Mouse (Mus musculus): ENCODE results near the gene Adar. TPM values are rescaled to one million over a fixed set of nuclear protein-coding genes. Genes with fewer than 3 reads are reported as not detected.

The Adar gene
- total RNA-seq, 2 experiments from 2014 or later: 87.9 to 91.6 TPM

DNA sequence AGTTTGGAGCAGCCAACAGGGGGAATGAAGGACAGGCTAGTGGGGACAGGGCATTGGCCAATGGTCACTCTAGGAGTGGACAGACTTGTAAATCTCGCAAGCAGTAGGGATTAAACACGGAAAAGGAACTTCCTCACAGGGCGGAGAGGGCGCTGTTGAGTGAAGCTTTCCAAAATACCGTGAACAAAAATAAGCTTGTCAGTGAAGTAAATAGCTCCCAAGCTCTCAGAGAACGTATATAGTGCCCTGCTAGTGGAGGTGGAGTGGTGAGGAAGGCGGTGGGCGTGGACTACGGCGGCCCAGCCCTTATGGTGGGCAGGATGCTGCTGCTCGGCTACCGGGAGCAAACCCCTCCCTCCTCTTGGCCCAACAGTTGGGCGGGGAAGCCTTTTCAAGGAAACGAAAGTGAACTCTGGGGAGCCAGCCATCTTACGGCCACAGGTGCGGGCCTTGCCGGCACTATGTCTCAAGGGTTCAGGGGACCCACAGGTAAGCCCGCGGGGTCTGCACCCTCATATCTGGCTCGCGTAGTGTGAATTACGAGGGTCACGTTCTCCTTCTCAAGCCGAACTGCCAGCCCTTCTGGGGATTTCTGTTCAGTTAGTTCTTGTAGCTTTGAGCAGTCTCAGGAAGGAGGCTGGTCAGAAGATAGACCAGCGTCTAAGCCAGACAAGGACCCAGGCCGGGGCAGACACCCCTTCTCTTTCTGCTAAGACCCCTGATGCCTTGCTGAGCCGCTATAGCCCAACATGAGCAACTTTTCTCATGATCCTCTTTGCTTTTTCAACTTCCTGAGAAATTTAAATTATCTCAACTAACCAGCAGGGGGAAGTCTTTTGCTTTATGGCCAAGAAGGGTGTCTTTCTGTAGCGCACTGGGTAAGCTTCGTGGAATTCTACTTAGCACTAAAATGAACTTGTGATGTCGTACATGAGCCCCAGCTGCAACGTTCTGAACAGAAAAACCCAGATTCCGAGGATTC is 15.8 kb downstream of the Adar start:
- peak in 1 of 2 experiments; percentile 41 for DNase-seq (ENCODE audit: low spot score in 2 of 2)

DNA sequence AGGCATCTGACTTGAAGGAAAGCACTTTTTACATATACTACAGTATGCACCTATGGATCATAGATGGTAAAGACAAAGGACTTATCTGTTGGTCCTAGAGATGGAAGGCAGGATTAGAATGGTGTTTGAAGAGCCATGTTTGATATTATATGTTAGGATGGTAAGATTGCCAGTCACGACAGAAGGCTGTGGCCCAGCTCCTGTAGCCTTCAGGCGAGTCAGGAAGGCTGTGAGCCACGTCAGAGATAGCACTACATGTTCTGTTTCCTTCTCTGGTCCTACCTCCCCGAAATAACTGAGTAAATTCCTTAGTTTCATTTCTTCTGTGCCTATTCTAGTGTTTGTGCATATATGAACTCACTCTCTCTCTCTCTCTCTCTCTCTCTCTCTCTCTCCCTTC is 17.3 kb downstream of the Adar start:
- no peak for DNase-seq (ENCODE audit: low spot score in 2 of 2)

DNA sequence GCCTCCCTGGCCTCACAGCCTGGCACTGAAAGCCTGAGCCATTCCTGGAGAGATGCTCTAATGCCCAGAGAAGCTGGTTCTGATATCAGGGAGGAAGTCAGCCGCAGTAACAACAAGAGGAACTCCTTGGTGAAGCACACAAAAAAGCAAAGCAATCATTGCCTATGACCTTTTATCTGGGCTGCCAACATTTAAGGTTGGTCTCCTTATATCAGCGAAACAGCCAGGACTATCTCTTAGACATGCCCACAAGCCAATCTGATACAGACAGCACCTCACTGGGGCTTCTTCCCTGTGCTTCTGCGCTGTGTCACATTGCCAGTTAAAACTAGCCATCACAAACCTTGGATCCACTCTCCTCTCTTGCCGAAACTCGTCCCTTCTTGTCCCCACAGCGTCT is 23.7 kb downstream of the Adar start:
- no peak for DNase-seq (ENCODE audit: low spot score in 2 of 2)

DNA sequence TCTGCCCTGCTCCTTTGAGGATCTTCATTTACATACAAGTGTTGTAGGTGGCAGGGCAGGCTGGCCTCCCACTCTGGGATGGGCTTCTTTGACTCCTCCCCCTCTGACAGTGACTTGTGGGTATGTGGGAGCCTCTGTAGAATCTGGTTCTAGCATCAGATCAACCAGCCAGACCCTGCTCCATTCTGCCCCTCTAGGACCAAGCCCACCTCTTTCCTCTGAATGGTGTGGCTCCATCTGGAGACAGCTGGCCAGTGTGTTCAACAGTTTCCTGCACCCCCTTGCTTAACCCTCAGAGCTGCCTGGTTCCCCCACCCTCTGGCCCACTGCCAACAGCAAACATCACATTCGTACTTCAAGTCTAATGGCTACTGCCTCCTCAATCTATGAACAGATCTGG is 37.5 kb downstream of the Adar start:
- DNase-seq (ENCODE audit: low spot score in 2 of 2): no peak

DNA sequence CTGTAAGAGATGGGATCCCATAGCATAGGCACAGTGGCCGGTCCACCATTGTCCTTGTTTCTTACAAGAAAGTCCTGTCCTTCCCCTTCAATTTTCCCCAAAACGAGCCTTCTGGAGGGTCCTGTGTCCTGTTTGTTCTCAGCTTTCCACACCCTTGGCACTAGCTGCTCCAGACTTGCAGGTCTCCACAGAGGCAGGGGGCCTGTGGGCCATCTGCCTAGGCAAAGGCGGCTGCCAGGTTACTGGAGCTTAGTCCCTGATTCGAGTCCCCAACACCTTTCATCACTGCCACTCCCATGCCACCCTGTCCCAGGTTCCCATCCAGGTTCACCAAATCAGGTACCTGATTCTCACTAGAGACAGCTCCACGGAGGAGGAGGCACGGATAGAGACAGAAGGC is 40.5 kb downstream of the Adar start:
- DNase-seq (ENCODE audit: low spot score in 2 of 2): no peak

DNA sequence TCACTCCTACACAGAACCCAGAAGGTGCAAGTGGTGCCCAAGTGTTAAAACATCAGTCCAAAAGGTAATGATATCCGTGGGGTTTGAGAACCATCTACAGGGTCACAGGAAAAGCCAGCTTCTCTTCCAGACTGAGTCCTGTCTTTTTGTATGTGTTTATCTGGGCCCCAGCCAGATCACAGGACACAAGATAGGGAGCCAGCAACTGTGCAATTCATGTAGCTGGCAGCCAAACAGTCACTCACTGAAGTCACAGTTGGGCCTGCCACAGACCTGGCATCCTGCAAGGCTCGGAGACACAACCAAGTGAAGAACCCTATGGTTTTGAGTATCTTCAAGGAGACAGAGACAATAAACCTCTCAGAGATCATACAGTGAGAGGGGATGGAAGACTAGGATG is 43.0 kb downstream of the Adar start:
- no peak for DNase-seq (ENCODE audit: low spot score in 2 of 2)

DNA sequence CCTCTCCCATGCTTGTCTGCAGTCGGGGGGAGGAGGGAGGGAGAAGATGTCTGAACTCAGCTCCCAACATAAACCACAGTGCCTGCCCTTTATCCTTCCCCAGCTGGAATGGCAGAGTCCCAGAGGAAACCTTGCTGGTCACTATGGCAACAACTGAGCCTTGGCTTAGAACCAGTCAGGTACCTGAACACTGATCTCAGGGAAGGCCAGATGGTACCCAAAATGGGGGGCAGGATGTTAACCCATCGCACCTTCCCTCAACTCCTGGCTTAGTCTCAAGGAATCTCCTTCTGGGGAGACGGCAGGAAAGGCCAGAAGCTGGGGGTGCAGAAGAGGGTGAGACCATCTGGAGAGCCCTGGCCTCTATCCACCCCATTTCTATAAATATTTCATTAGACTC is 45.0 kb downstream of the Adar start:
- no peak for DNase-seq (ENCODE audit: low spot score in 2 of 2)

DNA sequence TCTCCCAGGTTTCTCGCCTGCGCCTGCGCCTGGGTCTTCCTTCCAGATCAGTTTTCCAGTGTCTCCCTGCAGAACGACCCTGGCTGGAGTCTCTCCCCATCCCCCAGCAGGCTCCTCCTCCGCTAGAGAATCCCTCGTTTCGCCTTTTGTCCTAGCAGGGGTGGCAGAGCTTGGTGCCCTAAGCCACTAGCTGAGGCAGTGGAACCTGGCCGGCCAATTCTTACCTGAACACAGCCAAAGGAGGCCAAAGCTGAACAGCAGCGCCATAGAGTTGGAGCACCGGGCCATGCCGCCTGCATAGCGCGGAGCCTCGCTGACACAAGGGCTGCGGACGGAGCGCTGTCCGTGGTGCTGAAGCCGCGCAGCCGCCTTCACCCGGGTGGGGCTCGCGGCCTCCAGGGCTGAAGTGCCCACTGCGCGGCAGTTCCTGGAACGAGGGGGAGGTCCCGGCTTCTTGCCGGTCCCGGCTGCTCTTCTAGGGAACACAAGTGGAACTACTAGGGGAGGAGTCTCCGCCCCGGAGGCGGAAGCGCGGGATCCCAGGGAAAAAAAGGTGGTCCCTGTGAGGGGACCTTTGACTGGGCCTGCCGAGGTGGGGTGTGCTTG is 49.4 kb downstream of the Adar start, which contains the start of gene Chrnb2:
Chrnb2 (minus strand) TSS at position 514 of the 606 bp plus-strand sequence.
- peak; percentile 65 to 67 for DNase-seq (ENCODE audit: low spot score in 2 of 2)

DNA sequence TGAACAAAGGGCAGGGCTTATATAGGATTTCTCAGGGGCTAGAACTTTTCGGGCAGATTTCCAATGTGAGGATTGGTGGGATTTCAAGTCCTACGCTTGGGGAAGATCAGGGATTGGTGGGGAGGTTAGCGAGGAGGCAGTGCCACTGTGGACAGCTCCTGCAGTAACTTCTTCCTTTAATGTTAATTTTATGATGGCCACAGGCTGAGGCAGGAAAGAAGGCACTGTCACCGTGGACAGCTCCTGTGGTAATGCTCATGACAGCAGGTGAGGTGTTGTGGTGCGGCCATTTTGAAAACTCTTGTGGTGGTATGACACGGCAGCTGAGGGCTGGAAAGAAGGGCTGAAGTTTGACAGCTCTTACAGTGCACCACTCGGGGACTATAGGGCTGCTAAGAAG is 54.8 kb downstream of the Adar start:
- no peak for DNase-seq (ENCODE audit: low spot score in 2 of 2)

DNA sequence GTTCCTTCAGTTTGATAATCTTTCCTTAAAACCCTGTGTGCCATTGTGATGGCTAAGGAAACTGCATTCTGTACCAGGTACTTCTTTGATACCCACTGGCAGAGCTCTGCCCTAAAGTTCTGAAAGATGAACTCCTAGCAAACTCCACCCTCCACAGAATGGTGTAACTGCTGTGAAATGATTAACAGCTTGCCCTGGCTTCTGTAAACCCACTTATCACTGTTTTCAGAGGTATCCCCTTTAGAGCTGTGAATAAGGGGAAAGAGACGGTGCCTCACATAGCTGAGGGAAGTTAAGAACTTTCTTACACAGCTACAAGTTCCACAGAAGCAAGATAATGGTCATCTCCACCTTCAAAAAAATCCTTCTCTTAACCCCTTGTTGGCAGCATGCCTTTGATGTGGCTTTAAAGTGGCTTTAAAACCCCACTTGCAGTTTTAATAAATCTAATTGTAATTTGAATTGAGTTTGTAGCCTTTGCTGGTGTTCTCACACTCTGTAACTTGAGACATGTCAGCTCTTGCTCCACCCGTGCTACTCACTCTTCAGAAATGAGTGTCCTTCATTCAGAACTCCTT is 55.7 kb downstream of the Adar start:
- DNase-seq (ENCODE audit: low spot score in 2 of 2): no peak

DNA sequence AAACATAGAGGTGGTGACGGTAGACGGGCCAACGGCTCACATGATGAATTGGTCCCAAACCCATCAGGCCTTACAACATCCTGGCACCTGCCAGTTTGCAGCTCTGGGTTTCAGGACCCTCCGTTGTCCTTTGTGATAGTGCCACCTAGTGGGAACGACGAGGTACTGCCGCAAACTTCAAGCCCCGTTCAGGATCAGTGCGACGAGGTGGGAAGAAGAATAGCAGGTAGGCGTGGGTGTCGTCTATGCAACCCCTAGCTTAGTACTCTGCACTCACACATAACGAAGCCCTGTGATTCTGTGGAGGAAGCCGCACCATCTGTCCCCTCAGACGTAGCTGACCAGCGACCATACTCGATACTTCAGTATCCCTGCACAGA is 57.8 kb downstream of the Adar start:
- DNase-seq (ENCODE audit: low spot score in 2 of 2): peak; percentile 88 to 91

DNA sequence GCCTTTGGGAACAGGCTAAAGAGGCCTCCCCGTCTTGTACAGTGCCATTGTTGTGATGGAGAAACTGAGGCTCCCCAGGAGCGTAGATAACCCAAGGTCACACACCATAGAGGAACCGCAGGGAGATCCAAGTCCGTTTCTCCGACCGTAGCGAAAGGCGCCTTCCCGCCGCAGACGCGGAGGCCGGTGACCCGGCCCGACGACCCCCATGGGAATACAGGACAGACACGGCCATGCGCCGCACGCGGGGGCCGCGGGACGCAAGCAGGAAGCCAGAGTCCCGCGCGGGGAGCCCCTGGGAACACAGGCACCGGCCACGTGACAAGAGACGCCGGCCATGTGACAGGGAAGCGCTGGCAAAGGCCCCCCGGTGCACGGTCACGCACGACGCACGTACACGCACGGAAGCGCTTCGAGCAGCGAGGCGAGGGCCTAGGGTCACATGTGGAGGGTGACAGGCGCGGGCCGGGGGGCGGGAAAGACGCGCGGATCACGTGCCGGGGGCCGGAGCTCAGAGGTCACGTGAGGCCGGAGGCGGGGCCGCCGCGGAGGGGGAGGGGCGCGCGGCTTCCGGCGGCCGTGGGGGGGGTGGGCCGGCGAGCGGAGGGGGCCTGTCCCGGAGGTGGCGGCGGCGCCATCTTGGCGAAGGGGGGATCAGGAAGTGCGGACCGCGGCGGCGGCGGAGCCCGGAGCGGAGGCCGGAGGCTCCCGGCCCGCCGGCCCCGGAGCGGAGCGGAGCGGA is 58.3 kb downstream of the Adar start, which contains the start of gene Ube2q1:
Ube2q1 (plus strand) TSS at position 649 of the 742 bp plus-strand sequence.
- DNase-seq (ENCODE audit: low spot score in 2 of 2): peak; percentile 98

DNA sequence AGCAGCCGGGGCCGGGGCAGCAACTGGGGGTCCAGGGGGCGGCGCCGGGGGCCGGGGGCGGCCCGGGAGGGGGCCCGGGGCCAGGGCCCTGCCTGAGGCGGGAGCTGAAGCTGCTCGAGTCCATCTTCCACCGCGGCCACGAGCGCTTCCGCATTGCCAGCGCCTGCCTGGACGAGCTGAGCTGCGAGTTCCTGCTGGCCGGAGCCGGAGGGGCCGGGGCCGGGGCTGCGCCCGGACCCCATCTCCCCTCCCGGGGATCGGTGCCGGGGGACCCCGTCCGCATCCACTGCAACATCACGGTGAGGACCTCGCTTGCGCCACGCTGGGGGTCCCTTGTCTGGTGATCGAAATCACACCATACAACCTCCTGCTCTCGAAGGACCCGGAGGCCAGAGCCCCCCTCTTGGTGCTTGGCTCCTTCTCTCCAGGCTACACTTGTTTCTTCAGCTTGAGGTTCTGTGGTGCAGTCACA is 59.0 kb downstream of the Adar start:
- DNase-seq (ENCODE audit: low spot score in 2 of 2): peak; percentile 33 to 42

DNA sequence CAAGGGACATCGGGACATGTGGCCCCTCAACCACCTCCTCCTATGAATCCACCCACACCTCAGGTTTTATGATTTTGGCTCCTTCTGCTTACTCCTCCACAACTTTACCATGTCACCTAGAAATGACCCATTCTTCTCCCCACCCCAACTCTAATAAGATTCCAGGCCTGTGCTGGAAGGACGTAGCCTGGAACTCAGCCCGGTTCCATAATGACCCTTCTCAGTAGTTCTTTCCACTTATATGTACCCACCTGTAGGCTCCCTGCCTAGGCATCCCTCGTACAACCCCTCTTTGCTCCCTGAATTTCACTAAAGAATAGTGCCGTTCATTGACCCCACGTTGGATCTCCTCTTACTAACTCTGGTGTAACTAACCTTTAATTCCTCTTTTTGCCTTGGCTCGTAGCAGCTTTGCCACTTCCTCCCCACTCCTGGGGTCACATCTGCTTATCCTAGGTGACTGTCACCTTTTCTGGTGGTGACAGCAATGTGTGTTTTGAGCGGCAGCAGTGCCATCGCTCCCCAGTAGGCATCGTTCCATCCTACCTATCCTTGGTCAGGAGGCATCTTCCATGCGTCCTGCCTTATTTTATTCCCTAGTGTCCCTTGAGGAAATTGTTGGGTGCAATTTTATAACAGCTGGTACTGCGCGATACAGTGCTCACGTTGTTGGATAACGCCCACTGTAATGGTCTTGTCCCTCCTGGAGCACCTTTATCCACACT is 59.6 kb downstream of the Adar start:
- DNase-seq (ENCODE audit: low spot score in 2 of 2): no peak

DNA sequence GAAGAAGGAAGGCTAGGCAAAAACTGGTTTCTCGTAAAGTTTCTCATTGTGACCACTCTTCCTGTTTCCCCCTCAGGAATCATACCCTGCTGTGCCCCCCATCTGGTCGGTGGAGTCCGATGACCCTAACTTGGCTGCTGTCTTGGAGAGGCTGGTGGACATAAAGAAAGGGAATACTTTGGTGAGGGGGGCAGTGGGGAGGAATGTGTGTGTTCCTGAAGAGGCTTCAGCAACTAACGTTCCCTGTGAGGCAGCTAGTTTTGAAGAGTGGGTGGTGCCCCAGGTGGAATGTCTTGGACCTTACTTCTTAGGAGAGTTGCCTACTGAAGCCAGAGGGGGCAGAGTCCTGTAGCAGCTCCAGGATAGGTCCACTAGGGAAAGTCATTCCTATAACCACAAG is 61.2 kb downstream of the Adar start:
- DNase-seq (ENCODE audit: low spot score in 2 of 2): no peak

DNA sequence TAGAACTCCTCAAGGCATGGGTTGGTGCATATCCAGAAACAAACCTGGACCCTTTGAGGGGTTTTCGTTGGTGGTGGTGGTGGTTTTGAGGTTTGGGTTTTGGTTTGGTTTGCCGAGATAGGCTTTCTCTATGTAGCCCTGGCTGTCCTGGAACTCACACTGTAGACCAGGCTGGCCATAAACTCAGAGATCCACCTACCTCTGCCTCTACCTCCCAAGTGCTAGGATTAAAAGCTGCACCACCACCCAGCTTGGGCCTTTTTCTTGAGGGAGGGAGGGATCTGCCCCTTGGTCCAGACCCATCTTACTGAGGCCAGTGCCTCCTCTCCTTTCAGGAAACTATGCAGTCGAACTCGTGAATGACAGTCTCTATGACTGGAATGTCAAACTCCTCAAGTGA is 65.3 kb downstream of the Adar start:
- DNase-seq (ENCODE audit: low spot score in 2 of 2): no peak

DNA sequence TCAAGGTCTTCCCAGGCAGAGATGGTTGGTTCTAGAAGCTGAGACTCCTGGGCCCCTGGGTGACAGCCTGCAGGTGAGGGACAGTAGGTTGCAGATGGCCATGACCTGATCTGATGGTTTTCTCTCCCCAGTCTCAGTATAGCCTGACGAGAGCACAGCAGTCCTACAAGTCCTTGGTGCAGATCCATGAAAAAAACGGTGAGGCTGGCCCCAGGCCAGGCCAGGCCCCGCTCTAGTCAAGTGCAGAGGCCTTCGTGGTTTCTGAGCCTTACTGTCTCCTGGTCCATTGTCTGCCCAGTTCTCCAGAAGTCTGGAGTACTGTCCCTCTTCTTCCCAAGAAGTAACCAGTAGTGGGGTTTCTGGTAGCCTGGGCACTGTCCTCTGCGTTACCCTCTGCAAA is 66.8 kb downstream of the Adar start:
- DNase-seq (ENCODE audit: low spot score in 2 of 2): no peak

DNA sequence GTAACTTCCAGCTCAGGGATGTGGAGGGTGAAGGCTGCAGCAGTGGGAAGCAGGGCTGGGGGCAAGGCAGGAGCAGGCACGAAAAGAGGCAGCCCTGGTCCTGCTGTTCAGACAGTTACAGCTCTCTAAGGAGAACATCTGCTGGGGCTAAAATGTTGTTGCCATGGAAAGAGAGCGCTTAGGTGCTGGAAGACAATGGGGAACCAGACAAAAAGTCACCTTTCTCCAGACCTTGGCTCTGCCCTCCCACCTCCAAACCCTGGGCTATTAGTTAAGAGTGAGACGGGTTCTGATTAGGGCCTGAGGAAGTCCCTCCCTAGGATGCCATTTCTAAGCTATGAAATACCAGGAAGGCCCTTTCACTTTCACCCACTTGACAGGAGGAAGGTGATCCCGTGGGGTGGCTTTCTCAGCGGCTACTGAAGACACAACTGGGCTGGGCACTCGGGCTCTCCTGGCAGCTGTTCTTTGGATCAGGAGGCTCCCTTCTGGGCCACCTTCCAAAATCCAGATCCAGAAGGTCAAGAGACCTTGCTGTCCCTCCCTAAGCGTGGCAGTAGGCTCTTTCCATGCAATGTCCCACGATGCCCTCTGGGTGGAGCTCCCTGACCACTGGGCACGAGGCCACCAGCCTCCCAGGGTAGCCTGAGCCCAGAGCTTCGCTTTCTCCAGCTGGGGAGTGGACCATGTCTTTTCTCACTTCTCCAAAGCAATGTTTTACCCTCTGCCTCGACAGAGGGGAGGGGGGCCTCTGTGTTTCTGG is 70.3 kb downstream of the Adar start:
- peak; percentile 67 to 74 for DNase-seq (ENCODE audit: low spot score in 2 of 2)

DNA sequence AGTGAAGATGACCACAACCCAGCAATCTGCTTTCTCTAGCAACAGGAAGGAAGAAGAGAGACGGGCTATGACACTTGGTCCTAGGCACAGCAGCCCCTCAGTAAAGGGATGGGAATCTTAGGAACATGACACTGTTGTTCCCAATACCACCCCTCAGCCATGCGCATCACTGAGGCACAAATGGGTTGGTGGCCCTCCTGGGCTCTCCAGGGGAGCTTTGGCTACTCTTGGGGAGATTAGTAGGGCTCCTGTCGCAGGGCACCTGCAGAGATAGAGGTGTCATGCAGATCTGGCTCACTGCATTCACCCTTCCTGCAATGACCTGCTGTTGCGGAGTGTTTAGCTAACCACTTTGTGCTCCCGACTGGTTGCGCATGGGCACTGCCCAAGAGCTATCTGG is 71.5 kb downstream of the Adar start:
- no peak for DNase-seq (ENCODE audit: low spot score in 2 of 2)

Measured in layer of hippocampus, postnatal 14 days (tissue).